Mouse (Mus musculus) common myeloid progenitor, adult 5-6 weeks (primary cell): ENCODE measurements around the gene Ctnnd2. TPM values are rescaled to one million over a fixed set of nuclear protein-coding genes. Genes with fewer than 3 reads are reported as not detected.
A peak's percentile ranks its signal among the peaks of the same experiment; 100 is the strongest.

Experiments
- ATAC-seq: replicated peaks from 2 replicates; pipeline ENCODE4 v1.8.0; 2016; ENCODE audit warnings: low read depth, mild to moderate bottlenecking, moderate TSS enrichment, inconsistent platforms; ENCODE audit not compliant: poor library complexity, severe bottlenecking
- total RNA-seq: library from RNA; stranded (forward); fragments of 200-1000, 187-1606 nt; gene quantifications from 2 replicates; pipeline ENCODE4 v1.2.3, GENCODE M21; 2017

Ctnnd2 gene
- total RNA-seq, 1 experiment from 2014 or later, result 0.73 TPM

GRCm38 (mm10) chr15:30945863-30946262 lies 773.5 kb downstream of the Ctnnd2 start:
- ATAC-seq, result peak; percentile 73

- no peak for ATAC-seq
Observed at GRCm38 (mm10) chr15:30958513-30958912, 786.1 kb downstream of the Ctnnd2 start.

- ATAC-seq, result no peak
Observed at GRCm38 (mm10) chr15:30962421-30963160, 790.2 kb downstream of the Ctnnd2 start.

GRCm38 (mm10) chr15:30964046-30964445 lies 791.7 kb downstream of the Ctnnd2 start:
- no peak for ATAC-seq

GRCm38 (mm10) chr15:30964865-30965679 lies 792.7 kb downstream of the Ctnnd2 start:
- ATAC-seq, result no peak

DNA sequence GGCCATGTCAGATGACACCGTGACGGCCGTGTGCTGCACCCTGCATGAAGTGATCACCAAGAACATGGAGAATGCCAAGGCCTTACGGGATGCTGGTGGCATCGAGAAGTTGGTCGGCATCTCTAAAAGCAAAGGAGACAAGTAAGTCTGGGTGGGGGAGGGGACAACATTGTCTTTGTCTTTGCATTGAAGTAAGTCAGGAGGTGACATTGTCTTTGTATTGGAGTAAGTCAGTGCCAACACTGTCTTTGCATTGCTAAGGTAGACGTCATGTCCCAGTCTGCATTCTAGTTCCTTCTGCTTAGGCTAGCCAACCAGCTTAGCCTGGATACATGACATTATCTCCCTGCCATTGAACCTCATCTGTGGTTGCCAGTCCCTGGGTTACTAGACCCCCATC lies 794.4 kb downstream of the Ctnnd2 start:
- ATAC-seq, result no peak

- ATAC-seq, result no peak
Observed at GRCm38 (mm10) chr15:30974436-30974835, 802.0 kb downstream of the Ctnnd2 start.

GRCm38 (mm10) chr15:30974991-30975775 lies 802.8 kb downstream of the Ctnnd2 start:
- no peak for ATAC-seq

DNA sequence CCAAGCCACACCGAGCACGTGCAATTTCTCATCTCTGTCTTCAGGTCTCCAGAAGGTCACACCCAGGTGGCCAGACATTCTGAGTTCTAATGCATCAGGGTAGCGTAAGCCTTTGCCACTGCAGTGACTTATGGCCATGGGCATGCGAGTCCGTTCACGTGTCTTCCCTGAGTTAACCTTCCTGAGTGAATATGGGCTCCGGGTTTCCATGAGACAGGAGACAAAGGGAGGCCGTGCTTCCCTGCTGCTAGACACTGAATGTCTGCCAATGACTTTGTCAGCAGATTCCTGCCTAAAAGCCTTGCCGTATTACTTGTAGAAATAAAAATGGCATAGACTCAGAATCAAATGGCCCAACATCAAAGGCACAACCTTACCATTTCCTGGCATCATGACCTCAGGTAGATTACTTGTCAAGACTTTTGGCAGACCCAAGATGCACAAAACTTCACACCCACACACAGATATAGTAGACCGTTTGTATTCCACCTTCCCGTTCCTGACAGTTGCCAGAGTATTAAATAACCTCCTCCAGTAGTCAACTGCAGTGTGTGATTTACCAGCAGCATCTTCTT lies 804.9 kb downstream of the Ctnnd2 start:
- no peak for ATAC-seq

- ATAC-seq, result no peak
Observed at GRCm38 (mm10) chr15:30986890-30987289, 814.5 kb downstream of the Ctnnd2 start.

DNA sequence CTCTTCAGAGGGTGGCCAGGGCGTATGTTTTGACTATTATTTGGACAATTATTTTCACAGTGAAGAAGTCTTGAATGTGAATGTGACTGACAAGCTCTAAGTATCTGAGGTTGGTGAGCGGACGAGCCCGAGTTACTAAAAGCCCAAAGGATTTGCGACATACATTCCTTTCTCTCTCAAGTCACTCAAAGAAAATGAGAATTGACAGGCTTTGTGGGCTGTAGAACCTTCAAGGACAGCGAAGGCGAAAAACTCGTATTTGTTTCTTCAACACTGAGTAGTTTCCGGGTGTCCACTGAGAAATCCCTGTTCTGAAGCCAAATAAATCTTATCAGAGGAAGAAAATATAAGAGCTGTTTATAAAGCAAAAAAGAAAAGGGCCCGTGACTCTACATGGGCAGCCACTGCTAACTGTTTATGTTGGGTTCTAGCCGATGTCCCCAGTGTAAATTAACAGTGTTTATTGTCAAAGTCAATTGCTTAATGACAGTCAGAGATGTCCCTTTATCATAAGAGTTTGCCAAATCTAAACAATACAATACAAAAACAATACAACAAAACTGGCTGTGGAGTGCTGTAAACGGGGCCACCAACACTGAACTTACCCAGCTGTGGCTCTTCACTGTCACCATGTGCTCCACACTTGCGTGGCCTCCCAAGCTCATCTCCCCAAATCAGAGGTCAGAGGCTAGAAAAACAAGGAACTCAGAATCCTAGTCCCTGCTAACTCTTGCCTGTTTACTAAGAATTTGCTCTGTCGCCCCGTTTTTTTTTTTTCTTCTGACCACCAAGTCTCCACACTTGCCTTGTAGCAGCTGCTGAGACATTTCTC lies 818.2 kb downstream of the Ctnnd2 start:
- ATAC-seq, result no peak

DNA sequence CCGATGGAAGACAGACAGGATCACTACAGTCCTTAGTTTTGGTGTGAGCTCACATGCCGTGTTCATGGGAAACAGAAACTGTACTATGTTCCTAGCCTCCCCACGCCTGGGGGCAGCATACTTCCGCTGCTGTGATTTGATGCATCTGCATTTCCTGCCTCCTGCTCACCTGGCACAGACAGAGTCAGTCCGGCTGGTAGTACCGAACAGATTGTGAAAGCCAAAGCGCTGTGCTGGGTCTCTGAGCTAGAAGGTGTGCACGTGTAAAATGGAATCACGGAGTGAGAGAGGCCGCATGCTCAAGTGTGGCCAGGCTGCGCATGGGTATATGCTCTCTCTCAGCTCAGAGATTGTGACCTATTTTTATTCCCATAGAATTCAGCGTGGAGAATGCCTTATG lies 820.0 kb downstream of the Ctnnd2 start:
- no peak for ATAC-seq

DNA sequence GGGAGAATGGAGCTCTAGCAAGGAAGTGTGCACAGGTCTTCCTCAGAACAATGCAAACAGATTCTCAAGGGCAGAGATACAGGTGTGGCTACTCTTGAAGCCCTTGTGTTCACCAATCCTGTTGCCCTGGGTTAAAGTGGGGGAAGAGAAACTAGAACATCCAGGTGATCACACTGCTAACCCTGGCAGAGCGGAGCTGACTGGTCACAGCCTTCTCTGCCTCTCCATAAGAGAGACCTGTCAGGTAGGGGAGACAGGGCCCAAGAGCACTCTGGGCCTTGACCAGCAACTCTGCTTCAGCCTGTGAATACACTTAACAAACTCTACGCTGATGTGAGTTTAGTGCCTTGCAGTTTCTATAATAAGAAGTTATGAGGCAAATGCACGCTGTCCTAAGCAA lies 820.5 kb downstream of the Ctnnd2 start:
- no peak for ATAC-seq

- ATAC-seq, result no peak
Observed at GRCm38 (mm10) chr15:30995346-30995745, 823.0 kb downstream of the Ctnnd2 start.

- no peak for ATAC-seq
Observed at GRCm38 (mm10) chr15:31004468-31004867, 832.1 kb downstream of the Ctnnd2 start.

DNA sequence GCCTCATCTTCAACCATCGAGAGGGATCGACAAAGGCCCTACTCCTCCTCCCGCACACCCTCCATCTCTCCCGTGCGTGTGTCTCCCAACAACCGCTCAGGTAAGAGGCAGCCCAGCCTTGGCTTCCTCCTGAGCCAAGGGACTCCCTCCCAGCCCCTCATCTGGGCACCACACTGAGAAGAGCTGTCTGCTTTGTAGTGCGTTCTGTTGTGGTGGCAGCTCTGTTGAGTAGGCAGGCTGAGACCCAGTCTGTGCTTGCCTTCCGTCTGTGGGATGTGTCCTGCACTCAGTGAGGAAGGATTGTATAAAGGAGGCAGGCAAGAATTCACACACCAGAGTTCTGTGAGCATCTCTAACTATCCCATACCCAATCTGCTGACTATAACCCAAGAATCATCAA lies 832.6 kb downstream of the Ctnnd2 start:
- ATAC-seq, result no peak

DNA sequence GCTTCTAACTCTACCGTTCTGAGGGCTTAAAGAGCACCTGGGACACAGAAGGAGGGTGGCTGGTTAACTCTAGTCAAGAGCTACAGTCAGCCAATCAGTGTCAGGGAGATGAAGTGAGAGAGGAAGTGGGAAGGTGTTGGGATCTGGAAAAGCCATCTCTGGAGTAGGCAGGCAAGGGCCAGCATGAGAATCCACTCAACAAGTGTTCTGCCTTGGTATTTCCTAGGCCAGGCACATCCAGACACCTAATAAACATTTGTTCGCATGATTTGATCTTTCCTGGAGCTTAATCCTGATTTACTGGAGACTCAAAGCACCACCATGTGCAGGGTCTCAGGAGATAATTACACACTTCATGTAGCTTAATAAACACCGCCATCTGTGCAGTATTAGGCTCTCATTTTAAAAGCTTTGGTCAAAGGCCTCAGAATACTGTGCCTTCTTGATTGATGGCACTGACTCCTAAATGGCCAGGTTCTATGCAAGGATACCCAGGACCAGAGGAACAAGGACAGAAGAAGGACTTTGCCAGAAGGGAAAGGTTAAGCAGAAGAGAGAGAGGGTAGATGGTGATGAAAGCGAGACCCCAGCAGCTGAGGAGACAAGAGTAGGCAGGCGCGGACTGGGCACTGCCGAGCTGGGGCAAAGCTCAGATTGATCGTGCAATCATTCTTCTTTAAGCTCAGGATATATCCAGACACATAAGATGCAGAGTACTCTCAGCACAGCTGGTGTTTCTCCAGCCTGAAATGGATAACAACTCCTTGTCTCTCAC lies 833.8 kb downstream of the Ctnnd2 start:
- no peak for ATAC-seq

DNA sequence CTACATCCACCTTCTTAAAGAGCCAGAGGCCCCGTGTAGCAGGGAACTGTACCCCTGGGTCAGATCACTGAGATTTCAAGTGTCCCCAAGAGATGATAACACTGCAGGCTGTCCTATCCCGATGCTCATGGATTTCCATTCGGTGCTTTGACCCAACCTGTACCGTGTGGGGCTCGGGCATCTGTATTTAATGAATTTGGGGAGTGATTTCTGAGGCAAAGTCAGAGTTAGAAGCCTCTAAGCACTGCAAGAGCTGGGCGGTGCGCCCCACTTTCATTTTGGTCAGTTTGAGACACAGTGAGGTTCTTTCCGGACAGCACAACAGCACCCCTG lies 834.4 kb downstream of the Ctnnd2 start:
- ATAC-seq, result no peak

GRCm38 (mm10) chr15:31008594-31008993 lies 836.2 kb downstream of the Ctnnd2 start:
- no peak for ATAC-seq
